Mouse (Mus musculus) large intestine, adult 2 months (tissue): ENCODE measurements around the gene Lrcol1. TPM values are rescaled to one million over a fixed set of nuclear protein-coding genes. Genes with fewer than 3 reads are reported as not detected.
A peak's percentile ranks its signal among the peaks of the same experiment; 100 is the strongest.

Experiments
- DNase-seq: peaks from one replicate; pipeline ENCODE4 v3.0.0-alpha.2; 2012; ENCODE audit warnings: low read depth, low spot score
- WGBS: fragments of 180-500 bp; shearing (Covaris S2); methylation state at CpG from one replicate; pipeline ENCODE4 v1.1.7; 2018; 5-methylcytosine and 5-hydroxymethylcytosine counted together
- polyA plus RNA-seq: library from polyadenylated mRNA; depleted of rRNA; stranded (reverse); fragments of >200 nt; gene quantifications from 2 replicates; pipeline ENCODE4 v1.2.3, GENCODE M21; 2012; rRNA removed

The Lrcol1 gene
- polyA plus RNA-seq, result 0.16 TPM in 1 of 2 replicates, not detected in the other

GRCm38 (mm10) chr5:110344524-110344923, at the start of gene Lrcol1:
TSS of gene Lrcol1 (plus strand) at chr5:110344730.
- DNase-seq, result no peak

DNA sequence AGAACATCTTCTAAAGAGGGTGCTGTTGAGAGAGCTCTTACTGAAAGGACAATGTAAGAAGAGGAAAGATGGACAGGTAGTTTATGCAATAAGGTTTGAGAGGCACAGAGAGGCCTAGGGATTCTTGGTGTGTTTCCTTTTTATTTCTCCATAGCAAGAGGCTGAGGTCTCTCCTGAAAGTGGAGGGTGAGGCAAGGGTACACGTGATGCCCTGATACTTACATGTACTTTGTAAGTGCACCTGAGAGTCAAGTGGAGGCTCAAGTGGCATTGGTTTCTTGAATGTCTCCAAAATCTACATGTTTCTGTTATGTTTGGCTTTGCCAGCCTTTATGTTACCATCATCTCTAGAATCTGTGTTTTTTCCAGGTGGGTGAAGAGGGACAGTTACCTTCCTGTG, 47.9 kb upstream of the Lrcol1 start:
- DNase-seq, result no peak
- WGBS, result 80% methylated on average over 1 of the region's 1 CpGs

More at GRCm38 (mm10) chr5:110344524-110344923, at the start of gene Lrcol1:
- 51% methylated on average over 4 of the region's 4 CpGs for WGBS

DNA sequence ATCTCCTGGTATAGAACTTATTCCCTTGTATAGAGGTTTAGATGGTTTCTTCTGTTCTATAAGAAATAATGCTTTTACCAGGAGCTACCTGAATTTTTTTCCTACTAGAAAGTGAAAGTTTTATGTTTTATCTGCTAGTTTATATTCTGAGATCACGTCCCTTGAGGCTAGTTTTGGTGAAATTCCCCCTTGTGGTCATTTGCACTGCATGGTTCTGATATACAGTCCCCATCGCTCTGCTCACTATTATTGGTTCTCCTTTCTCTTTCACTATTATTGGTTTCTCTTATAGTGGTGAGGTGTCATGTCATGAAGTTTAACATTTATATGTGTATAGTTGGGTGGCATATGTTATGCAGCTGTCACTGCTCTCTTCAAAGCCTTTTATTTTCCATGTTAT, 43.9 kb upstream of the Lrcol1 start:
- no peak for DNase-seq
- WGBS, result 85% methylated on average over 2 of the region's 2 CpGs

- 91% methylated on average over 7 of the region's 7 CpGs for WGBS
- DNase-seq, result no peak
These were observed 35.7 kb upstream of the Lrcol1 start for GRCm38 (mm10) chr5:110308861-110309260.

DNA sequence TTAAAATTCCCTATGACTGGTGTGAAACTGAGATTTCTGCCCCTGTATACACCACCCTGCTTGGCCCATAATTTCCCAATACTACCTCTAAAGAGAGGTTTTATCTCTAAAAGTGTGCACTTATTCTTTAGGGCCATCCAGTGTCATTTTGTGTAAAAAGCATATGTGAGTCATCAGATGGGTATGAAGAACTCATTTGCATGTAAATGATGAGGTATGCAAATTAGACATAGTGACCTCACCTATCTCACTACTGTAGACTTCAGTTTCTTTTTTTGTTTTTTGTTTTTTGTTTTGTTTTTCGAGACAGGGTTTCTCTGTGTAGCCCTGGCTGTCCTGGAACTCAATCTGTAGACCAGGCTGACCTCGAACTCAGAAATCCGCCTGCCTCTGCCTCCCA, 31.4 kb upstream of the Lrcol1 start:
- 92% methylated on average over 3 of the region's 3 CpGs for WGBS
- DNase-seq, result no peak

DNA sequence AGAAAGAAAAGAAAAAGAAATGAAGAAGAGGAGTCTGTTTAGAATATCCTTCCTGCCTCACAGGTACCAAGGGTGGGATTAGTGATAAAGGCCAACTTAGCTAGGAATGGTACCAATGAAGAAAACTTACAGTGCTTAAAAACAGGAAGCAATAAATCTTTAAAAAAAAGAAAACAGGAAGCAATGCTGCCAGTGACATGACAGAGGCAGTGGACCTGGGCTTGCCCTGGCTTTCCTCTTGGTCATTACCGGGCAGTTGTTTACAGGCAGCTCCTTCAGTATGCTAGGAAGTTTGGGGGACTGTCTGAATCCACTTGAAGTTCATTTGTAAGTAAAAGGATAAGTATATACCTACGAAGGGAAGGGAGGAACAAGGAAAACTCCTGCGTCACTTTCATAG, 14.0 kb upstream of the Lrcol1 start:
- DNase-seq, result no peak
- WGBS, result 65% methylated on average over 3 of the region's 3 CpGs

DNA sequence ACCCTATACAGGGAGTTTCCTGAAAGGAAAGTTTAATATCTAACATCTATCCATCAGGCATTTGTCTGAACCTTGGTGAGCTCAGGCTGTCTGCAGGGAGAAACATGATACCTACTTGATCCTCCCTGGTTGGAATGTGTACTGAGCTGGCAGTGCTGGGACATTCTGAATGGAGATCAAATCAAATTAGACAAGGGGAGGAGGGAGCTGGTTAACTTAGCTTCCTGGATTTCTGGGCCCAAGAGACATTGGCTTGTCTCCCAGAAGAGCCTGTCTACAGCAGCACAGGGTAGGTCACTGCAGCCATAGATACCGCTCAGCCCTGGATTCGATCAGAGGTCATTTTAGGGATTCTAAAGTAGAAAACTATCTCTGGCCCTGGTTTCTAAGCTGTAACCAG, 5.7 kb upstream of the Lrcol1 start:
- 66% methylated on average over 2 of the region's 2 CpGs for WGBS
- no peak for DNase-seq

DNA sequence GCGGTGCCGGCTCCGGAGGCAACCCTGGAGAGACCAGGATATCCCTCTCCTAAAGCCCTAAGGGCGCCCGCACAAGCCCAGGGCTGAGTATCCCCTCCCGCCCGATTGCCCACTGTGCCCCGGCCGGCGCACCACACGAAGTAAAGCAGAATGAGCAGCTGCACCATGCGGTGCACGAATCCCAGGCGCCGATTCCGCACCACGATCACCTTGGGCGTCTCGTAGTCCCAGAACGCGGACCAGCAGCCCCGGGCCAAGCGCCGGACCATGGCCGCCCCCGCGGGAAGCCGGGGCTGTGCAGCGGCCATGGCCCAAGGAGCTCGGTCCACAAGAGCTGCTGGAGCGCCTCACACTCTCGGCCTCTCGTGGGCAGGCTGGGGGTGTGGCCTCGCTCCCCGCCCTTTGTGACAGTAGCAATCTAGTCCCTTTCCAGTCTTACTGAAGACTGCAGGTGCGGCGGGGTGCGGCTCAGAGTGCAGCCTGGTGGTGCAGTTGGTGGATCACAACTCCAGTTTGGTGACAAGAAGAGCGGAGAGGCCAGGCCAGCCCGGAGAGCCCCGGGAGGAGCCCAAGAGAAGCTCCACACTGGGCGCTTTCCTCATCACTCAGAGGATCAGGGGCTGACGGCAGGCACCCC, 1.8 kb upstream of the Lrcol1 start, which contains the start of gene P2rx2:
P2rx2 (minus strand) TSS at position 565 of the 637 bp plus-strand sequence.
- under 1% methylated on average over 43 of the region's 43 CpGs for WGBS
- DNase-seq, result peak; percentile 46

GRCm38 (mm10) chr5:110345553-110345952, 1.0 kb downstream of the Lrcol1 start:
- WGBS, result 77% methylated on average over 4 of the region's 4 CpGs
- no peak for DNase-seq

- 85% methylated on average over 8 of the region's 8 CpGs for WGBS
- DNase-seq, result no peak
These were observed 2.5 kb downstream of the Lrcol1 start for GRCm38 (mm10) chr5:110347006-110347405.

DNA sequence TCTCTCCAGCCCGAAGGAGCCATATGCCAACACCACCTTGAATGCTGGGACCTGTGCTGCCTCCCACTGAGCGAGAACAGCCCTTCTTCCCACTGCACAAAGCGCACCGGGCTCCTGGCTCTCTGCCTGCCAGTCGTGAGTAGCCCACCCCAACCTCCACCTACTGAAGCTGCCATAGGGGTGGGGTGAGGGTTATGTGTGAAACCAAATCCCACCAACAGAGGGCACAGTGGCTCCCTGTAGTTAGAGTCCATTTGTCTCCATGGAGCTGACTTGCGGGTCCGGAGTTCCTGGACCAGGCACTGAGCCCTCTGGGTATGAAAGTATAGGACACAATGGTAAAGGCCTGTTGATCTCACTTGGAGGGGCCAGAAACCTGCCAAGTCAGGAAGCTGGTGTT, 10.2 kb downstream of the Lrcol1 start:
- no peak for DNase-seq
- WGBS, result 15% methylated on average over 7 of the region's 7 CpGs

- peak; percentile 47 for DNase-seq
- WGBS, result 30% methylated on average over 9 of the region's 9 CpGs
These were observed 13.1 kb downstream of the Lrcol1 start for GRCm38 (mm10) chr5:110357531-110358179.

GRCm38 (mm10) chr5:110361465-110361864, 16.9 kb downstream of the Lrcol1 start:
- DNase-seq, result no peak
- 90% methylated on average over 6 of the region's 6 CpGs for WGBS

- WGBS, result 7% methylated on average over 28 of the region's 28 CpGs
- DNase-seq, result no peak
These were observed 18.3 kb downstream of the Lrcol1 start for GRCm38 (mm10) chr5:110362813-110363178.

DNA sequence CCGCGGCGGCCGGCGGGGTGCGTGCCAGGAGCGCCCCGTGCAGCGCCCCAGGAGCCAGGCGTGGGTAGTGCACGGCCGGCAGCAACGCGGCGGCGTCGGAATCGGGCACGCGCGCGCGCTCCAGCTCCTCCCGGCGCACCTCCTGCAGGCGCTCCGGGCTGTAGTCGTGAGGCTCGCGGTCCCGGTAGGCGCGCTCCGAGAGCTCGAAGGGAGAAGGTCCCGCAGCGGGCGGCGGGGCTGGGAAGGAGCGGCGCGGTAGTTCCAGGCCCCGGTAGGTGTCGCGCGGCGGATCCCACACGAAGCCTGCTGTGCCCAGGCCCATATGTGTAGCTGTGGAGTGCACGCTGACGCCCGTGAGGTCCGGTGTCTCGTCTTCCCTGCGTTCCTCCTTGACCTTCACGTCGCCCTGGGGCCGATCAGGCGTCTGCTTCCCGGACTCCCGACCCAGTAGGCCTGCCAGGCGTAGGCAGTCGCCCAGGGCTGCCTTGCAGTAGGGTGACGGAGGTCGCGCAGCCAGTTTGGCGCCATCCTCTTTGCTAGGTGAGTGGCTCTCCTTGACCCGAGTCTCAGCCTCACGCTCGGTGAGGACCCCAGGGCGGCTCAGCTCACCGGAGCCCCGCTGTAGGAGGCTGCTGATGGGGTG, 18.8 kb downstream of the Lrcol1 start:
- WGBS, result 9% methylated on average over 70 of the region's 72 CpGs
- DNase-seq, result no peak

DNA sequence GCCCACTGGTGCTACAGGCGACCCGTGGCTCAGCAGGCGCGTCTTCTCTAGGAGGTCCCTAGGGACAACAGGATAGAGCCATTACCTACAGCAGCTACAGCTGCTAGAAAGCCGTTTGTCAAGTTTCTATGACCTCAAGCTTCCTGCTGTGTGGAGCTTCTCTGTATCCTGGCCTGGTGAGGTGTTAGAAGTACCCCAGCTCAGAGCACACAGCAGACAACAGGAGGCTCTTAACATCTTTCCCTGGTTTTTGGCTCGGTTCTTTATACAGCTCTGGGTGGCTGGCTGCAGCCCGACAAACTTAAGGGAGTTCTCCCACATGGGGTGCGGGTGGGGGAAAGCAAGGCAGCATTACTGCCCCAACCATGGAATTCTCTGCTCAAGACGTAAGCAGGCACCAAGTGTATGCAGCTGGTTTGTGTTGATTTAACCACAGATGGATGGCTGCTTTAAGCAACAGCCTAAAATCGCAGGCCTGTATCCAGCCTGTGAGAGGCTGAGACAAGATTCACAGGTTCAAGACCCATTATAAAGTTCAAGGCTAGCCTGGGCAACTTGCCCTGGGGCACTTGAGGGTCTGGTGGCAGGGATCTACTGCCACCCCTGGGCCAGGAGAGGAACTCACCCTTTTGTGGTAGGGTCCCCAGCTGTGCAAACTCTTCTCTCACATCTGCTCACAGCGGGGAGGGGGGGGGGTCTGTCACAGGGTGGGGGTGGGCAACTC, 19.5 kb downstream of the Lrcol1 start:
- DNase-seq, result no peak
- 74% methylated on average over 11 of the region's 11 CpGs for WGBS

GRCm38 (mm10) chr5:110376802-110377433, 32.4 kb downstream of the Lrcol1 start:
- no peak for DNase-seq
- 70% methylated on average over 8 of the region's 8 CpGs for WGBS

GRCm38 (mm10) chr5:110378181-110378583, 33.7 kb downstream of the Lrcol1 start:
- whole genome bisulfite sequencing, result 71% methylated on average over 20 of the region's 20 CpGs
- no peak for DNase-seq

DNA sequence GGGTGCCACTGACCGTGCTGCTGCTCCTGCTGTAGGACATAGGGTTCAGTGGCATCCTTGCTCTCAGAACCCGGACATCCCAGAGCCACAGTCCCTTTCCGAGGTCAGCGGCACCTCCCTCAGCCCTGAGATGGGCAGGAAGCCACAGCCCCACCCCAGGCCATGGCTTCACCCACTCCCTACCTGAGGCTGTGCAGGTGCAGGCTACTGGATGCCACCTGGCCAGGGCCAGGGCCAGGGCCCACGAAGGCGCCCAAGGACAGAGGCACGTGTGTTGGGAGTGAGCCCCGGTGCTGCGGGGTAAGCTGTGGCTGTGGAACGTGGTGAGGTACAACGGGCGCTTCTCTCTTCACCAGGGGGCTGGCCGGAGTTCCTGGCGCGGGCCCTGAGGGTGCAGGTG, 34.6 kb downstream of the Lrcol1 start:
- no peak for DNase-seq
- WGBS, result 87% methylated on average over 15 of the region's 15 CpGs

DNA sequence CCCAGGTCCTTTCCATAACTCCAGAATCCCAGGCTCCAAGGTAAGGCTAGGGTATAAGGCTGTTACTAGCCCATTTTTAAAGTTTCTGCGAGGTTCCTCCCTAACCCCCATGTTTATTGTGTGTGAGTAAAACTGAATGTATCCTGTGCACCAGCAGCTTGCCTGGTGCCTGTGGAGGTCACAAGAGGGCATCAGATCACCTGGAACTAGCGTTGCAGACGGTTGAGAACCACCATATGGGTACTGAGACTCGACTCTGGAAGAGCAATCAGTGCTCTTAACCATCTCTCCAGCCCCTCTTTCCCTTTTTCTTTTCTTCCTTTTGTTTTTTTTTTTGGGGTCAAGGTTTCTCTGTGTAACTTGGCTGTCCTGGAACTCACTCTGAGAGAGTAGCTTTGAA, 35.3 kb downstream of the Lrcol1 start:
- WGBS, result 81% methylated on average over 4 of the region's 4 CpGs
- no peak for DNase-seq
